ENCODE assay signal across 9 mouse cellular contexts in the genomic region with DNA sequence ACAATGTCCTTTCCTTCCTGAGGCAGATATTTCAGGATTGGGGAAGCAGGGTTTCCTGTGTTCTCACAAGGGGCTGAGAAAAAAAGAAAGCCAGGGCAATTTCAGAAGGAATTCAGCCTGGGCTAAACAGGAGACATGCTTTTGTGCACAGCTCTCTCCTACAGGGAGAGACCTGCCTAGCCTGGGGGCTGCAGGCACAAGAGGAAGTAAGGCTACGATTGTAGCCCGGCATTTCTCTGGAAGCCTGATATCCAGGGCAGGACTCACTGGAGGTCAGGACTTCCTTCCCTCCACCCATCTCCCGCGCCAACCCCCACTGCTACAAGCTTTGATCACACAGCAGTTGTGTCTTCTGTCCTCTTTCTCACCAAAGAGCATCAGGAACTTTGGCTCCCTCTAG.
DNase-seq lines count a peak whose midpoint lies in the region; ATAC-seq and TF ChIP-seq lines count a peak whose summit lies in the region.
"Had no signal": no experiment of that assay in that cellular context is flagged by ENCODE, and none has a peak within 500 bp of the region (broad histone marks: within the 10 kb centered on the region; RNA-seq: fewer than 3 reads in every experiment).

No protein-coding gene starts in this region.

- 24% methylated on average over 4 of the region's 4 CpGs for WGBS in stomach, embryonic 16.5 days
- 31% methylated on average over 4 of the region's 4 CpGs for WGBS in stomach, postnatal 0 days
- WGBS in heart, embryonic 15.5 days = 20% methylated on average over 4 of the region's 4 CpGs
- 55% methylated on average over 4 of the region's 4 CpGs for WGBS in midbrain, embryonic 13.5 days

- H3K4me1 ChIP-seq in stomach, embryonic 16.5 days (ENCODE audit: control insufficient read depth, insufficient read depth, low read length) = peaks cover 15% of the 10 kb centered on the region
- peaks cover 2% of the 10 kb centered on the region for H3K4me1 ChIP-seq in stomach, postnatal 0 days (replicated peaks; ENCODE audit: control insufficient read depth, insufficient read depth)
- H3K4me1 ChIP-seq in heart, embryonic 15.5 days (replicated peaks) = peaks cover 37% of the 10 kb centered on the region
- H3K4me1 ChIP-seq in midbrain, embryonic 13.5 days (replicated peaks) = peaks cover 16% of the 10 kb centered on the region

- no peak for TF ChIP-seq EP300 in stomach, postnatal 0 days (optimal IDR thresholded peaks at IDR 0.05)

- no peaks in the 10 kb centered on the region for H3K9me3 ChIP-seq in stomach, embryonic 16.5 days (replicated peaks; ENCODE audit: control insufficient read depth, low read length)
- no peaks in the 10 kb centered on the region for H3K9me3 ChIP-seq in stomach, postnatal 0 days (ENCODE audit: control insufficient read depth, low read length)
- H3K9me3 ChIP-seq in heart, embryonic 15.5 days (replicated peaks) = no peaks in the 10 kb centered on the region
- H3K9me3 ChIP-seq in midbrain, embryonic 13.5 days = no peaks in the 10 kb centered on the region
- H3K9me3 ChIP-seq: limb, embryonic 13.5 days had no signal

- no peak for DNase-seq in stomach, postnatal 0 days (ENCODE audit: low spot score)
- peak; percentile 51 to 63 for DNase-seq in kidney, postnatal 4 days
- DNase-seq in adipocyte (ENCODE audit: low spot score) = no peak
- no peak for DNase-seq in frontal cortex, adult 2 months (ENCODE audit: extremely low spot score in 1 of 2, low spot score in 1 of 2)
- DNase-seq in layer of hippocampus, postnatal 25 days (ENCODE audit: extremely low spot score in 1 of 2, low spot score in 1 of 2) = no peak

- no peaks in the 10 kb centered on the region for H3K36me3 ChIP-seq in stomach, embryonic 16.5 days (ENCODE audit: control insufficient read depth, insufficient read depth, low read length)
- no peaks in the 10 kb centered on the region for H3K36me3 ChIP-seq in stomach, postnatal 0 days (ENCODE audit: control insufficient read depth, insufficient read depth, low read length)
- no peaks in the 10 kb centered on the region for H3K36me3 ChIP-seq in heart, embryonic 15.5 days
- no peaks in the 10 kb centered on the region for H3K36me3 ChIP-seq in midbrain, embryonic 13.5 days
- H3K36me3 ChIP-seq: limb, embryonic 13.5 days had no signal

- TF ChIP-seq CTCF in stomach, postnatal 0 days (IDR thresholded peaks at IDR 0.05; ENCODE audit: low read depth) = no peak

- 0 out of 2 replicates have a peak overlapping the region, but pooled peaks have one; percentile 7 for H3K9ac ChIP-seq in stomach, embryonic 16.5 days (ENCODE audit: low read length)
- no peak overlapping the region for H3K9ac ChIP-seq in stomach, postnatal 0 days (ENCODE audit: low read length)
- no peak overlapping the region for H3K9ac ChIP-seq in heart, embryonic 15.5 days
- H3K9ac ChIP-seq in midbrain, embryonic 13.5 days (replicated peaks) = no peak overlapping the region
- H3K9ac ChIP-seq: limb, embryonic 13.5 days had no signal

- peak; percentile 41; the same call in 1 of the 2 replicates for ATAC-seq in stomach, embryonic 16.5 days (ENCODE audit: insufficient read depth, low FRiP score)
- ATAC-seq in stomach, postnatal 0 days (ENCODE audit: low FRiP score, low TSS enrichment) = no peak
- peak; percentile 66 for ATAC-seq in heart, embryonic 15.5 days (replicated peaks; ENCODE audit: insufficient number of reproducible peaks, insufficient read depth, low FRiP score, low read depth)
- ATAC-seq in midbrain, embryonic 13.5 days = no peak

- H3K4me2 ChIP-seq in stomach, embryonic 16.5 days (ENCODE audit: low read depth, low read length) = no peak overlapping the region
- H3K4me2 ChIP-seq in stomach, postnatal 0 days (replicated peaks; ENCODE audit: low read depth) = no peak overlapping the region
- H3K4me2 ChIP-seq in heart, embryonic 15.5 days = no peak overlapping the region
- no peak overlapping the region for H3K4me2 ChIP-seq in midbrain, embryonic 13.5 days (replicated peaks)
- H3K4me2 ChIP-seq: limb, embryonic 13.5 days had no signal

- H3K27me3 ChIP-seq in stomach, embryonic 16.5 days (ENCODE audit: control insufficient read depth, insufficient read depth, low read length) = no peaks in the 10 kb centered on the region
- no peaks in the 10 kb centered on the region for H3K27me3 ChIP-seq in stomach, postnatal 0 days (ENCODE audit: control insufficient read depth, insufficient read depth, low read length)
- no peaks in the 10 kb centered on the region for H3K27me3 ChIP-seq in heart, embryonic 15.5 days
- peaks cover 19% of the 10 kb centered on the region for H3K27me3 ChIP-seq in midbrain, embryonic 13.5 days

- H3K4me3 ChIP-seq in stomach, embryonic 16.5 days (replicated peaks; ENCODE audit: low read length) = no peak overlapping the region
- H3K4me3 ChIP-seq in stomach, postnatal 0 days (ENCODE audit: low read depth, low read length) = no peak overlapping the region
- H3K4me3 ChIP-seq in heart, embryonic 15.5 days = no peak overlapping the region
- H3K4me3 ChIP-seq in midbrain, embryonic 13.5 days (replicated peaks) = no peak overlapping the region
- H3K4me3 ChIP-seq: limb, embryonic 13.5 days had no signal

- no peak overlapping the region for H3K27ac ChIP-seq in stomach, embryonic 16.5 days (ENCODE audit: low read length)
- H3K27ac ChIP-seq in stomach, postnatal 0 days (replicated peaks) = no peak overlapping the region
- H3K27ac ChIP-seq in heart, embryonic 15.5 days = peak overlapping the region; percentile 48
- no peak overlapping the region for H3K27ac ChIP-seq in midbrain, embryonic 13.5 days
- H3K27ac ChIP-seq: limb, embryonic 13.5 days had no signal

Comparison
In these comparisons a context has a peak if more than half of its experiments do, and no peak if none do; other contexts are left out.
1. ATAC-seq: peak in stomach, embryonic 16.5 days (single experiment) and heart, embryonic 15.5 days (single experiment); none in stomach, postnatal 0 days (single experiment) and midbrain, embryonic 13.5 days (single experiment).
2. DNase-seq: peak in kidney, postnatal 4 days (2 of 2); none in stomach, postnatal 0 days (single experiment), adipocyte (single experiment), frontal cortex, adult 2 months (0 of 2) and layer of hippocampus, postnatal 25 days (0 of 2).